Mouse (Mus musculus) heart, postnatal 10 days (tissue): Measurements from ENCODE around the gene Zbed3. TPM values are rescaled to one million over a fixed set of nuclear protein-coding genes. Genes with fewer than 3 reads are reported as not detected.
"Not testable (repeated sequence)": the region's sequence is repeated elsewhere in the genome, so short reads cannot be mapped to it uniquely, and the experiment has no call there.

Experiments
- DNase-seq, 2 experiments: peaks; one replicate each; pipeline ENCODE4 v3.0.0; 2021
- intact Hi-C: fragments of 180-260 bp; cut with DNase I; formaldehyde crosslinking; loops from one replicate; pipeline ENCODE4 v1.15.1; 2025
- total RNA-seq, 2 experiments: library from RNA; stranded (reverse); gene quantifications; 2 replicates each; pipeline ENCODE4 v1.2.3; 2021

Zbed3 gene
- total RNA-seq, 2 experiments from 2014 or later = 29.2 to 30.0 TPM

- no peak for DNase-seq
- intact Hi-C loops = no loop called here
Measured at GRCm38 (mm10) chr13:95330507-95330906, 7.1 kb downstream of the Zbed3 start.

- intact Hi-C loops = no loop called here
- peak; percentile 20 to 27 for DNase-seq
Measured at GRCm38 (mm10) chr13:95332086-95332899, 8.9 kb downstream of the Zbed3 start.

- DNase-seq = no peak
- intact Hi-C loops = no loop called here
Measured at GRCm38 (mm10) chr13:95336122-95336677, 12.8 kb downstream of the Zbed3 start.

DNA sequence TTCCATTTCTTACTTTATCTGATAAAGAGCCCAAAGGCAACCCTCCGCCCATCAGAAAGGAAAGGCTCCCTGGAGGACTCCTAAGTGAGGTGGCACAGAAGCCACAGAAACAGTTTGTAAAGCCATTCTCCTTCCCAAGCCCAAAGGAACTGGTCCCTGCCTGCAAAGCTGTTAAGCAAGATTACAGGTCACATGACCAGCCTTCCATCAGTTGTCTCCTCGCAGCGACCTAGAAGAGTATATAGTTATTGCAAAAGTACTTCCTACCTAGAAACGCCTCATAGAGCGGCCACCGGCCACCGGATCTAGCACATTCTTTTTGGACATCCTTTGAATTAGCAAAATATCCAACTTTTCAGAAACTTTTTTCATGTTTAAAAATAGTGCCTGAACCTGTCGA, 20.1 kb downstream of the Zbed3 start:
- no peak for DNase-seq
- intact Hi-C loops = no loop called here

DNA sequence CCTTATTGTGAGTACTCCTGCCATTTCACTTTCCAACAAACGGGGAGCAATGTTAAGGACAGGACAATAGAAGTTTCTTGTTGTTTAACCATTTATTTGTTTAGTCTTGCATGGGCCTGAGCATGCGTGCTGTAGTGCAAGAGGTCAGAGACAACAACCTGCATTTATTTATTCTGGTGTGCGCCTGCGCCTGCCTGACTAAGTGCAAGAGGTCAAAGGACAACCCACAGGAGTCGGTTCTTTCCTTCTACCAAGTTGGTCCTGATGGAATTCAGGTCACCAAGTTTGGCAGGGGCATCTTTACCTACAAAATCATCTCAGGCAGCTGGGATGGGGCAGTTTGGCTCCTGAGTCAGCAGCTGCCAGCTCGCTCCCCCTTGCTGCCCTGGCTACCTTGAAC, 22.5 kb downstream of the Zbed3 start:
- intact Hi-C loops = loop anchor here (2.0 to 5.0 kb wide), 2 partner anchors 21 to 329 kb away; no protein-coding TSS in a partner anchor
- no peak for DNase-seq

- peak; percentile 71 to 87 for DNase-seq
- intact Hi-C loops = loop anchor here (2.0 to 5.0 kb wide), 2 partner anchors 22 to 330 kb away; no protein-coding TSS in a partner anchor
Measured at GRCm38 (mm10) chr13:95347018-95347696, 23.7 kb downstream of the Zbed3 start.

DNA sequence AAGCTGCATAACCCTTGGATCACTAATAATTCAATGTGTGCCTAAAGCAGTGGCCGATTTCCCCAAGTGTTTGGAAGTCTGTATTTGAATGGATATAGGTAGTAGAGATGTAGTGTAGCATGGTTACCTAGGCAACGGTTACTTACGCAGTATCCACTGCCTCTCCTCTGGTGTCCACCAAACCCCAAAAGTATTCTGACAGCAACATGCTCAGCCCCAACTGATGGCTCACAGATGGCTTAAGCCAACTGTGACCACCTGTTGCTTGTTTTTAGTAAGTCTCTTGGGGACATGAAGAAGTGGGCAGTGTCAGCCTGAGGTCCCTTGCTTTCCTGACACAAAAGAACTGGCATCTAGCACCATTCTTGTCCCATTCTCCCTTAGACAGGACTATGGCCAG, 25.1 kb downstream of the Zbed3 start:
- intact Hi-C loops = loop anchor here (5.0 kb wide), 1 partner anchor 331 kb away; no protein-coding TSS in a partner anchor
- no peak for DNase-seq

DNA sequence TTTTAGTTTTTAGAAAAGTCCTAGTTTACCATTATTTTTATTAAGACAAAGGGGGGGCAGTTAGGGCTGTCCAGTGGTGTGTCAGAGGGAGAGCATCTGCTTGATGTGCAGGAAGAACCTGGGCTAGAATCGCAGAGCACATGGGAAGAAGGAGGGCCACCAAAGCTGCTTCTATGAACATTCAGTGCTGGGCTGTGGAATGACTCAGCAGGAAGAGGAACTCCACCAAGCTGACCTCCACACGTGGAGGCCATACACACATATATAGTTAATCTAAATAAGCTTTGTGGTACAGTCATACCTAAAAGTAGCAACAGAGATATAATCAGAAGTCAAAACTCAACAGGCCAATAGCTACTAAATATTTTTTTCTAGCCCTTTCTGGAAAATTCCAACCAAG, 34.8 kb downstream of the Zbed3 start:
- DNase-seq = no peak
- intact Hi-C loops = no loop called here

GRCm38 (mm10) chr13:95363440-95363839, 40.0 kb downstream of the Zbed3 start:
- intact Hi-C loops = no loop called here

DNA sequence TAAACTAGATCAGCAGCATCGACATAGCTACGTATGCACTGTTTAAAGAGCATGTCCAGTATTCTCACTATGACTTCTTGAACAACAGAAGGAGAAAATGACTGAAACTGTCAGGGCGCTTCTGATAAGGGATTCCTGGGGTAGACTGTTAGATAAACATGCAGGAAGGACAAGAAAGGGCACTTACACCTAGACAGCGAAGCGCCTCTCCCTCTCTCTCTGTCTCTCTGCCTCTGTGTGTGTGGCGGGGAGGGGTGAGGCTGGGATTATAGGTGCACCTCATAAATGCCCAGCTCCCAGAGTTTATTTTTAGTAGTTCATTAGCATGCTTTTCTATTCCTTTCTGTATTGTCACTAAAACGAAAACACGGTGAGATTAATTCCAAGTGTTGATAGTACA, 42.9 kb downstream of the Zbed3 start:
- intact Hi-C loops = no loop called here
- DNase-seq = no peak

More at GRCm38 (mm10) chr13:95363440-95363839, 40.0 kb downstream of the Zbed3 start:
- peak; percentile 14 to 19 for DNase-seq

DNA sequence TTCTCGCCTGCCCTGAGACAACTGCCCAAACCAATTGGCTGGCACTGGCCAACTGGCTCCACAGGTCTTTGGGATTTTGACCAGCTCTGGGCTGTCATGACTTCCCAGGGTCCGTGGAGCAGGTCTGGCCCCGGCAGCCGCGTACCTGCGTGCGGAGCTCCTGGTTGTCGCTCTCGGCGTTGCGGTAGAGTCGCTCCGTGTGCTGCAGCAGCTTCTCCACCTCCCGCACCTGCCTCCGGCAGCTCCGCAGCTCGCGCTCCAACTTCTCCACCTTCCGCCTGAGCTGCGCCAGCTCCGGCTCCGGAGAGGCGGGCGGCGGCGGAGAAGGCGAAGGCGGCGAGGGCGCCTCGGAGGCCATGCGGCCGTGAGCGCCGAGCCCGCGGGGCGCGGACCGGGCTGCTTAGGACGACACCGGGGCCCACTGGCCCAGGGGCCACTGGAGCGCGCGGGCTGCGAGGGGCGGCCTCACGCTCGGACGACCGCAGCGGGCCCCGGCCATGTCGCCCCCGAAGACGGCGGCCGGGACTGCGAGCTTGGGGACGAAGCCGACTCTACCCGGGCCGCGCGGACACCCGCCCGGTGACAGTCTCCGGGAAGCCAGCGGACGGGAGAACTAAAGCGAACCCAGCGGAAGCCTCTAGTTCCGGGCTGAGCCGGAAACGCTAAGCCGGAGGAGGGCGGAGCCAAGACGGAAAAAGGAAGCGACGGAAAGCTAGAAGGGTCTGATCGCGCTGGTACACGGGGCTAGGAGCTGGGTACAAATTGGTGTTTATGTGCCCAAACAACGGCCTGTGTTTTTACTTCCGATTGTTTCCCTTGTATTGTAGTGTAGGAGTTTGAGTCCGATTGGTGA, 51.5 kb downstream of the Zbed3 start, which contains the start of gene Aggf1:
TSS of gene Aggf1 (minus strand) at position 652 of the 853 bp plus-strand sequence.
- intact Hi-C loops = loop anchor here (2.0 kb wide), 1 partner anchor 50 kb away; no protein-coding TSS in a partner anchor
- DNase-seq = peak; percentile 94 to 95

DNA sequence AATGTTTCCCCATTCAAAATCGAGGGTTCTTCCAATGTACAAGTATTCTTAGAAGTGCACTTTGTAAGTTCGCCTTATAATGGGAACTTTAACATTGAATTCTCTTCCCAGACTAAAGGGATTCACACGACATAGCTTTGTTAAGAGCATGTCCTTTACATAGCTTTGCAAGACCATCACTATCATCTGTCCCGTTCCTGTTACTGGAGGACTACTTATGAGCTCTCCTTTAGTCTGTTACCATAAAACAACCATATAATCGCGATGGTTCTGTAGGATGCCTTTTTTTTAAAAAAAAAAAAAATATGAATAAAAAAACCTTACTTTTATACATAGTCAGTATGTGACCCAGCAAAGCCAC, 52.1 kb downstream of the Zbed3 start:
- DNase-seq = no peak
- intact Hi-C loops = loop anchor here (2.0 kb wide), 1 partner anchor 51 kb away; no protein-coding TSS in a partner anchor

DNA sequence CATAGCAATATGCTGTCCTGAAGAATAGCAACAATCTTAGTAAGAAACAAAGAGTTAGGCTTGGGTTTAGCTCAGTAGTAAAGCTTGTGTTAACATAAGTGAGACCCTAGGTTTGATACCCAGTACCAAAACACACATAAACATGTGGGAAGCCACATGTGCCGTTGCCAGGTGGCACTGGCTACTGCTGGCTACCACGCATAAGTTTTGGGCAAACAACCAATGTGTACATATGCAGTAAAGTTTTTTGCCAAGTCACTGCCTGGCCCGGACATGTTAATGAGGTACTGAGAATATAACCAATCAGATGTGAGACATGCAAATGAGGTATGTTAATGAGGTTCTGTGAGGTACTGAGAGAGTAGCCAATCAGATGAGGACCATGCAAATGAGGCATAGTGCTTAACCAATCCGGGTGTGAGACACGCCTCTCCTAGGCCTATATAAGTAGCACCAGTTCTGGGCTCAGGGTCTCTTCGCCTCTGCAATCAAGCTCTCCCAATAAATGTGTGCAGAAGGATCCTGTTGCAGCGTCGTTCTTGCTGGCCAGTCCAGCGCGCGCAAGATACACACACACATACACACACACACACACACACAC, 53.4 kb downstream of the Zbed3 start:
- intact Hi-C loops, DNase-seq: not testable (repeated sequence)

GRCm38 (mm10) chr13:95378696-95379095, 55.3 kb downstream of the Zbed3 start:
- DNase-seq = peak; percentile 46 to 49
- intact Hi-C loops = no loop called here

DNA sequence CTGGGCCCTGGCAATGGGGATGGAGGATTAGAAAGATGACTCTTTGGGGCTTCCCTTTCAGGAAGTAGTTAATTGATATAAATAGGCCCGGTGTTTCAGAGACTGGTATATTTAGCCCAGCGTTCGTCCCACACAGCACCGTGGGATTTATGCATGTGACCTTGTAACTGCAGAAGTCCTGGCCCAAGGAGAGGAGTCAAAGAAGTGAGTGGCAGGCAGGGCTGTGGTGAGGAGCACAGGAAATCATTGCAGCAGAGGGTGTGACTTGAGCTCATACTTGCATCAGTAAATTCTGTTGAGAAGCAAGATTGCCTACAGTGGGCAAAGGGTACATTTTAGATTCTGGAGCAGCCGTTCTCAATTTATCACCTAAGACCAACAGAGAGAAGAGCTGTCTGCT, 59.0 kb downstream of the Zbed3 start:
- peak; percentile 15 to 20 for DNase-seq
- intact Hi-C loops = no loop called here

Other genes with a start within 250 kb of the Zbed3 start
- gene Pde8b, start 73.3 kb upstream of the Zbed3 start, total RNA-seq = 1 to 10 TPM; 6.5 to 7.9 TPM
- 10 to 100 TPM; 25.7 to 28.2 TPM for gene Aggf1, start 51.7 kb downstream of the Zbed3 start, total RNA-seq
- not detected for gene Crhbp, start 121.3 kb downstream of the Zbed3 start, total RNA-seq
- gene S100z, start 155.1 kb downstream of the Zbed3 start, total RNA-seq = not detected
- 1 to 10 TPM in 1 of 2 experiments, under 1 TPM in 1; 0.96 to 1.0 TPM for gene F2rl1, start 201.6 kb downstream of the Zbed3 start, total RNA-seq